Mouse (Mus musculus) frontal cortex, adult (tissue): Measurements from ENCODE around the gene Ist1.

Source experiments
- ATAC-seq: cut with Nextera tagmentation; 2 replicates; pipeline ENCODE4 v1.9.2; 2017; ENCODE audit warnings: mild to moderate bottlenecking, moderate library complexity, mixed read lengths; ENCODE audit not compliant: low TSS enrichment

Gene Ist1

GRCm38 (mm10) chr8:109693146-109693900 is at the start of gene Ist1:
Ist1 (minus strand) TSS chr8:109693260.
- ATAC-seq: peak; percentile 95

- ATAC-seq: no peak
These were observed 45.0 kb upstream of the Ist1 start for GRCm38 (mm10) chr8:109738049-109738380.

GRCm38 (mm10) chr8:109737237-109738048 is 44.4 kb upstream of the Ist1 start, which contains the start of gene Atxn1l:
Atxn1l (minus strand) TSS chr8:109737739.
- peak; percentile 75 for ATAC-seq

GRCm38 (mm10) chr8:109736819-109737218 is 43.8 kb upstream of the Ist1 start:
- ATAC-seq: peak; percentile 41; the same call in 1 of the 2 replicates

GRCm38 (mm10) chr8:109734018-109734417 is 41.0 kb upstream of the Ist1 start:
- ATAC-seq: no peak

GRCm38 (mm10) chr8:109731012-109731411 is 38.0 kb upstream of the Ist1 start:
- peak; percentile 84 for ATAC-seq

GRCm38 (mm10) chr8:109725106-109725505 is 32.0 kb upstream of the Ist1 start:
- peak; percentile 48 for ATAC-seq

- ATAC-seq: no peak
These were observed 21.9 kb upstream of the Ist1 start for GRCm38 (mm10) chr8:109714961-109715360.

GRCm38 (mm10) chr8:109712521-109712920 is 19.5 kb upstream of the Ist1 start:
- ATAC-seq: peak; percentile 61

GRCm38 (mm10) chr8:109707921-109708320 is 14.9 kb upstream of the Ist1 start:
- no peak for ATAC-seq

- ATAC-seq: peak; percentile 74
These were observed 13.8 kb upstream of the Ist1 start for GRCm38 (mm10) chr8:109706874-109707237.

- ATAC-seq: peak; percentile 14; the same call in 1 of the 2 replicates
These were observed 13.2 kb upstream of the Ist1 start for GRCm38 (mm10) chr8:109706076-109706873.

GRCm38 (mm10) chr8:109705320-109706075 is 12.4 kb upstream of the Ist1 start, which contains the start of gene Zfp821:
Zfp821 (plus strand) TSS chr8:109705546.
- ATAC-seq: peak; percentile 90

- ATAC-seq: no peak; the same call in 1 of the 2 replicates
These were observed 11.7 kb upstream of the Ist1 start for GRCm38 (mm10) chr8:109704565-109705319.

GRCm38 (mm10) chr8:109698477-109698876 is 5.4 kb upstream of the Ist1 start:
- ATAC-seq: no peak

- ATAC-seq: no peak
These were observed 4.7 kb upstream of the Ist1 start for GRCm38 (mm10) chr8:109697754-109698153.

- no peak for ATAC-seq
These were observed 1.1 kb upstream of the Ist1 start for GRCm38 (mm10) chr8:109694154-109694553.

GRCm38 (mm10) chr8:109692443-109693145 is 466 bp downstream of the Ist1 start:
- peak; percentile 47 for ATAC-seq

- ATAC-seq: no peak
These were observed 1.3 kb downstream of the Ist1 start for GRCm38 (mm10) chr8:109691769-109692168.

- ATAC-seq: no peak
These were observed 5.8 kb downstream of the Ist1 start for GRCm38 (mm10) chr8:109687248-109687647.
